Mouse (Mus musculus): ENCODE results near the gene Gpr108. TPM values are rescaled to one million over a fixed set of nuclear protein-coding genes. Genes with fewer than 3 reads are reported as not detected.

Gene Gpr108
- total RNA-seq, 2 experiments from 2014 or later: 20.9 to 27.2 TPM

GRCm38 (mm10) chr17:57274686-57275085 lies 26.4 kb upstream of the Gpr108 start:
- ATAC-seq (replicated peaks; ENCODE audit: poor library complexity, severe bottlenecking): no peak

- no peak for ATAC-seq (replicated peaks; ENCODE audit: poor library complexity, severe bottlenecking)
These were observed 25.6 kb upstream of the Gpr108 start for GRCm38 (mm10) chr17:57273846-57274245.

- no peak for ATAC-seq (replicated peaks; ENCODE audit: poor library complexity, severe bottlenecking)
These were observed 23.1 kb upstream of the Gpr108 start for GRCm38 (mm10) chr17:57271301-57271700.

- ATAC-seq (replicated peaks; ENCODE audit: poor library complexity, severe bottlenecking): no peak
These were observed 19.4 kb upstream of the Gpr108 start for GRCm38 (mm10) chr17:57267556-57268126.

- ATAC-seq (replicated peaks; ENCODE audit: poor library complexity, severe bottlenecking): peak; percentile 88
These were observed 17.0 kb upstream of the Gpr108 start for GRCm38 (mm10) chr17:57264972-57265945.

- ATAC-seq (replicated peaks; ENCODE audit: poor library complexity, severe bottlenecking): peak; percentile 73
These were observed 15.9 kb upstream of the Gpr108 start for GRCm38 (mm10) chr17:57264164-57264563.

- no peak for ATAC-seq (replicated peaks; ENCODE audit: poor library complexity, severe bottlenecking)
These were observed 14.8 kb upstream of the Gpr108 start for GRCm38 (mm10) chr17:57262901-57263550.

GRCm38 (mm10) chr17:57261796-57262195 lies 13.6 kb upstream of the Gpr108 start:
- ATAC-seq (replicated peaks; ENCODE audit: poor library complexity, severe bottlenecking): no peak

- no peak for ATAC-seq (replicated peaks; ENCODE audit: poor library complexity, severe bottlenecking)
These were observed 13.0 kb upstream of the Gpr108 start for GRCm38 (mm10) chr17:57261286-57261685.

- ATAC-seq (replicated peaks; ENCODE audit: poor library complexity, severe bottlenecking): no peak
These were observed 12.1 kb upstream of the Gpr108 start for GRCm38 (mm10) chr17:57260351-57260750.

- ATAC-seq (replicated peaks; ENCODE audit: poor library complexity, severe bottlenecking): no peak
These were observed 11.5 kb upstream of the Gpr108 start for GRCm38 (mm10) chr17:57259742-57260141.

GRCm38 (mm10) chr17:57258191-57258590 lies 9.9 kb upstream of the Gpr108 start:
- no peak for ATAC-seq (replicated peaks; ENCODE audit: poor library complexity, severe bottlenecking)

- ATAC-seq (replicated peaks; ENCODE audit: poor library complexity, severe bottlenecking): no peak
These were observed 8.8 kb upstream of the Gpr108 start for GRCm38 (mm10) chr17:57256921-57257485.

- ATAC-seq (replicated peaks; ENCODE audit: poor library complexity, severe bottlenecking): no peak
These were observed 7.1 kb upstream of the Gpr108 start for GRCm38 (mm10) chr17:57255354-57255753.

- ATAC-seq (replicated peaks; ENCODE audit: poor library complexity, severe bottlenecking): no peak
These were observed 5.1 kb upstream of the Gpr108 start for GRCm38 (mm10) chr17:57253306-57253705.

- ATAC-seq (replicated peaks; ENCODE audit: poor library complexity, severe bottlenecking): no peak
These were observed 3.2 kb upstream of the Gpr108 start for GRCm38 (mm10) chr17:57251431-57251830.

GRCm38 (mm10) chr17:57250461-57251160 lies 2.4 kb upstream of the Gpr108 start:
- ATAC-seq (replicated peaks; ENCODE audit: poor library complexity, severe bottlenecking): peak; percentile 2; the same call in 1 of the 2 replicates

- peak; percentile 48 for ATAC-seq (replicated peaks; ENCODE audit: poor library complexity, severe bottlenecking)
These were observed 1.2 kb upstream of the Gpr108 start, which contains the start of gene Trip10 for GRCm38 (mm10) chr17:57249186-57250181. Gene Trip10, plus strand, starts transcription at chr17:57249455.

- no peak for ATAC-seq (replicated peaks; ENCODE audit: poor library complexity, severe bottlenecking)
These were observed 525 bp upstream of the Gpr108 start for GRCm38 (mm10) chr17:57248771-57249170.

All from granulocyte monocyte progenitor cell, adult 5-6 weeks (primary cell).